Mouse (Mus musculus) mouse trophoblast stem cell (cell line): ENCODE results near the gene Apol8.
"Not testable (repeated sequence)": the region's sequence is repeated elsewhere in the genome, so short reads cannot be mapped to it uniquely, and the experiment has no call there.

Source experiments
- in situ Hi-C, 2 experiments: fragments of 300-500 bp; cut with MseI, MboI; formaldehyde crosslinking; loops; 2 replicates in 1 of 2; 3 replicates in 1 of 2; pipeline ENCODE4 v1.15.1; 2025

Apol8 gene

GRCm38 (mm10) chr15:77755132-77755531, 1.7 kb downstream of the Apol8 start:
- in situ Hi-C loops: no loop called here

- in situ Hi-C loops: no loop called here
These were observed 4.4 kb downstream of the Apol8 start for GRCm38 (mm10) chr15:77752443-77752842.

- in situ Hi-C loops: no loop called here
These were observed 6.3 kb downstream of the Apol8 start for GRCm38 (mm10) chr15:77750461-77750860.

- in situ Hi-C loops: no loop called here
These were observed 7.1 kb downstream of the Apol8 start for GRCm38 (mm10) chr15:77749717-77750116.

- in situ Hi-C loops: no loop called here
These were observed 8.4 kb downstream of the Apol8 start for GRCm38 (mm10) chr15:77748414-77748813.

- in situ Hi-C loops: no loop called here
These were observed 10.5 kb downstream of the Apol8 start for GRCm38 (mm10) chr15:77746326-77746725.

- in situ Hi-C loops: no loop called here
These were observed 11.7 kb downstream of the Apol8 start for GRCm38 (mm10) chr15:77745081-77745480.

- in situ Hi-C loops: no loop called here
These were observed 12.2 kb downstream of the Apol8 start for GRCm38 (mm10) chr15:77744632-77745031.

GRCm38 (mm10) chr15:77741556-77741955, 15.2 kb downstream of the Apol8 start:
- in situ Hi-C loops: not testable (repeated sequence)

- in situ Hi-C loops: no loop called here
These were observed 16.1 kb downstream of the Apol8 start for GRCm38 (mm10) chr15:77740511-77741297.

- in situ Hi-C loops: loop anchor here in 1 of 2 experiments (5.0 kb wide), 1 partner anchor 327 kb away; no protein-coding TSS in a partner anchor
These were observed 22.9 kb downstream of the Apol8 start for GRCm38 (mm10) chr15:77733903-77734302.

GRCm38 (mm10) chr15:77733380-77733779, 23.4 kb downstream of the Apol8 start:
- in situ Hi-C loops: loop anchor here in 1 of 2 experiments (5.0 kb wide), 1 partner anchor 326 kb away; no protein-coding TSS in a partner anchor

GRCm38 (mm10) chr15:77732851-77733250, 24.0 kb downstream of the Apol8 start:
- in situ Hi-C loops: loop anchor here in 1 of 2 experiments (5.0 kb wide), 1 partner anchor 326 kb away; no protein-coding TSS in a partner anchor

GRCm38 (mm10) chr15:77731605-77732004, 25.2 kb downstream of the Apol8 start:
- in situ Hi-C loops: loop anchor here in 1 of 2 experiments (5.0 kb wide), 1 partner anchor 324 kb away; no protein-coding TSS in a partner anchor

- in situ Hi-C loops: not testable (repeated sequence)
These were observed 28.1 kb downstream of the Apol8 start, which contains the start of gene Apol9b for GRCm38 (mm10) chr15:77728739-77729138. Gene Apol9b, plus strand, starts transcription at chr15:77729039.

GRCm38 (mm10) chr15:77727745-77728144, 29.1 kb downstream of the Apol8 start:
- in situ Hi-C loops: not testable (repeated sequence)

GRCm38 (mm10) chr15:77727139-77727538, 29.7 kb downstream of the Apol8 start:
- in situ Hi-C loops: not testable (repeated sequence)

GRCm38 (mm10) chr15:77725393-77726020, 31.3 kb downstream of the Apol8 start:
- in situ Hi-C loops: not testable (repeated sequence)

- in situ Hi-C loops: not testable (repeated sequence)
These were observed 32.4 kb downstream of the Apol8 start for GRCm38 (mm10) chr15:77724208-77724911.

- in situ Hi-C loops: not testable (repeated sequence)
These were observed 35.3 kb downstream of the Apol8 start for GRCm38 (mm10) chr15:77721509-77721908.

GRCm38 (mm10) chr15:77718240-77718639, 38.6 kb downstream of the Apol8 start:
- in situ Hi-C loops: not testable (repeated sequence)

- in situ Hi-C loops: not testable (repeated sequence)
These were observed 47.9 kb downstream of the Apol8 start for GRCm38 (mm10) chr15:77708936-77709335.
